Mouse (Mus musculus) liver, embryonic 14.5 days (tissue): ENCODE measurements around the gene Cd52. TPM values are rescaled to one million over a fixed set of nuclear protein-coding genes. Genes with fewer than 3 reads are reported as not detected.

Source experiments
- ATAC-seq: fragments of 200-750 bp; cut with Nextera tagmentation; 2 replicates; pipeline ENCODE4 v1.8.0; 2017; ENCODE audit warnings: moderate number of reproducible peaks, mild to moderate bottlenecking, moderate library complexity; ENCODE audit not compliant: insufficient read depth
- DNase-seq, 3 experiments: peaks; one replicate each; pipeline ENCODE4 v3.0.0-alpha.2; 2012 to 2013; ENCODE audit warnings: low read depth in 3 of 3, low spot score in 3 of 3
- H3K27ac ChIP-seq: fragments of 300-500 bp; sonication (generic); 2 replicates; pipeline ENCODE4 v1.5.1; 2014; ENCODE audit warnings: moderate library complexity, mild to moderate bottlenecking, control low read depth, inconsistent platforms
- H3K27me3 ChIP-seq: fragments of 300-500 bp; sonication (generic); 2 replicates; pipeline ENCODE4 v1.6.1; 2014; ENCODE audit warnings: mild to moderate bottlenecking, low read length, moderate library complexity; ENCODE audit not compliant: control insufficient read depth, insufficient read depth
- H3K36me3 ChIP-seq: fragments of 300-500 bp; sonication (generic); replicated peaks from 2 replicates; pipeline ENCODE4 v1.6.1; 2014; ENCODE audit warnings: low read depth; ENCODE audit not compliant: control insufficient read depth, insufficient read depth
- H3K4me1 ChIP-seq, 2 experiments: fragments of 200-500 bp in 1 of 2; fragments of 300-500 bp in 1 of 2; sonication (generic) in 1 of 2; replicated peaks; 2 replicates each; pipeline ENCODE4 v1.6.1; 2012 to 2014; ENCODE audit warnings: antibody characterized with exemption in 1 of 2, inconsistent platforms in 1 of 2, low read length in 1 of 2; ENCODE audit not compliant: control insufficient read depth in 2 of 2, insufficient read depth in 2 of 2
- H3K4me2 ChIP-seq: fragments of 300-500 bp; sonication (generic); 2 replicates; pipeline ENCODE4 v1.6.1; 2014; ENCODE audit warnings: low read depth, mild to moderate bottlenecking, control low read depth, moderate library complexity
- H3K4me3 ChIP-seq, 2 experiments: fragments of 200-500 bp in 1 of 2; fragments of 300-500 bp in 1 of 2; sonication (generic) in 1 of 2; 2 replicates each; pipeline ENCODE4 v1.5.1; 2012 to 2014; ENCODE audit warnings: low read depth in 2 of 2, low read length in 2 of 2, mild to moderate bottlenecking in 2 of 2, control low read depth in 1 of 2, inconsistent platforms in 1 of 2, moderate library complexity in 1 of 2; ENCODE audit not compliant: insufficient read depth in 1 of 2
- H3K9ac ChIP-seq: fragments of 300-500 bp; sonication (generic); replicated peaks from 2 replicates; pipeline ENCODE4 v1.6.1; 2014; ENCODE audit warnings: mild to moderate bottlenecking, control low read depth, moderate library complexity
- H3K9me3 ChIP-seq: fragments of 300-500 bp; sonication (generic); 2 replicates; pipeline ENCODE4 v1.6.1; 2016; ENCODE audit warnings: low read length, mixed read lengths; ENCODE audit not compliant: control insufficient read depth
- CTCF ChIP-seq: IDR thresholded peaks from 2 replicates; pipeline ENCODE4 v1.5.1; 2016; ENCODE audit warnings: antibody characterized with exemption, low read depth, control low read depth
- EP300 ChIP-seq: IDR thresholded peaks from 2 replicates; pipeline ENCODE4 v1.6.1; 2016; ENCODE audit warnings: antibody characterized with exemption, low read depth
- WGBS: fragments of 180-500 bp; shearing (Covaris S2); extraction: QIAGEN DNeasy Blood & Tissue Kit; methylation state at CpG from one replicate; pipeline ENCODE4 v1.1.7; 2014; ENCODE audit not compliant: insufficient replicate concordance; 5-methylcytosine and 5-hydroxymethylcytosine counted together
- polyA plus RNA-seq, 2 experiments: library from polyadenylated mRNA; depleted of rRNA in 1 of 2; stranded (reverse) in 1 of 2; unstranded in 1 of 2; fragments of >200 nt; fragmentation: Nextera tagmentation in 1 of 2; extraction: Ambion mirVana in 1 of 2; gene quantifications; 2 replicates each; pipeline versions ENCODE4 v1.2.1 to v1.2.3; 2012 to 2014

Cd52 gene
- polyA plus RNA-seq, 2 experiments = 17.1 to 36.7 TPM

DNA sequence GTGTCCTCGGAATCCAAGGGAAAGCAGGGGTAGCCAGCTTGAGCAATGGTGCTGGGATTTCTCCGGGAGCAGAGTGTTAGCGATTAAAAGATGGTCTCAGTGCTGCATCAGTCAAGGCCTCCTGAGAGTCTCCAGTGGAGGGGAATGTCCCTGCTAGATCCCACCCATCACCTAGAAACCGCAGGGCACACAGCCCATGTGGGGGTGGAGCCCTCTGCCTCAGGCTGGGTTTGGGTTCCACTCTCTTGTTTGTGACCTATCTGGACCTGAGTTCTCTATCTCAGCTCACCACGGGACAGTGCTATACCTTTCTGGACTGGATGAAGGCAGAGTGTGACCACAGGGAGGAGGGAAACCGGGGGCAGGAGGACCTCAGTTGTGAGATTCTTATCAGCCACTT is 36.0 kb downstream of the Cd52 start:
- Histone ChIP-seq H3K9ac (no peak overlapping the region), H3K36me3 (no peaks in the 10 kb centered on the region), H3K4me2 (no peak overlapping the region), H3K27ac (no peak overlapping the region), H3K9me3 (no peaks in the 10 kb centered on the region), H3K4me1 (peaks cover 0 to 9% of the 10 kb centered on the region in 2 experiments; a peak in 3 of 4 replicates), H3K4me3 (no peak overlapping the region), H3K27me3 (no peaks in the 10 kb centered on the region)
- no peak for DNase-seq
- TF ChIP-seq EP300 (no peak), CTCF (no peak)
- 50% methylated on average over 6 of the region's 6 CpGs for WGBS
- ATAC-seq = no peak

DNA sequence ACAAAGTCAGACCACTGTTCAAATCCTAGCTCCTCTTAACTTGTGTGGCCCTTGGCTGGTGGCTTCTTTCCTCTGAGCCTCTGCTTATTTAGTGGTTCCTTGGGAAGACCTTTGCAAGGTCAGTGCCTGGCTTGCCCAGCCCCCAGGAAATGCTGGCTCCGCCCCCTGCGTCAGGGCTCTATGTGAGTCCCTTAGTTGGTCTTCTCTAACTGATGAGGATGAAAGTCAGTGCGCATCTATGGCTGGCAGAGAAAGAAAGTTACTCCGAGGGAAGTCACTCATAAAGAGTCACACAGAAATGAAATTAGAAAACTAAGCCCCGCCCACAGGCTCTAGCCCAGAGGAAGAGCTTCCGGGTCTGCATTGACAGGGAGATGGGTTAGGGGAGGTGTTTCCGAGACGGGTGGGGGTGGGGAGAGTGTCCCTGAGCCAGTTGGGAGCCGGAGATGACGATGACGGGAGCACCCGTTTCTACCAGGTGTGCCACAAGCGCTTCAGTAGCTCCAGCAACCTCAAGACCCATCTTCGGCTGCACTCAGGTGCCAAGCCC is 36.6 kb downstream of the Cd52 start:
- H3K9me3 ChIP-seq = no peaks in the 10 kb centered on the region
- peak overlapping the region; percentile 41 for H3K4me2 ChIP-seq
- H3K4me3 ChIP-seq = no peak overlapping the region
- TF ChIP-seq EP300 (no peak), CTCF (no peak)
- H3K36me3 ChIP-seq = no peaks in the 10 kb centered on the region
- H3K9ac ChIP-seq = no peak overlapping the region
- 15% methylated on average over 14 of the region's 14 CpGs for WGBS
- no peak for ATAC-seq
- no peaks in the 10 kb centered on the region for H3K27me3 ChIP-seq
- H3K4me1 ChIP-seq = peaks cover 0 to 9% of the 10 kb centered on the region in 2 experiments; a peak in 3 of 4 replicates
- no peak overlapping the region for H3K27ac ChIP-seq
- DNase-seq = no peak

- H3K4me3 ChIP-seq = no peak within 1 kb of the TSS
- H3K4me2 ChIP-seq = no peak within 1 kb of the TSS
- no peaks in the 10 kb centered on the region for H3K36me3 ChIP-seq
- 48% methylated on average over 3 of the region's 3 CpGs for WGBS
- no peaks in the 10 kb centered on the region for H3K27me3 ChIP-seq
- DNase-seq = no peak
- H3K27ac ChIP-seq = no peak within 1 kb of the TSS
- no peaks in the 10 kb centered on the region; a peak in 1 of 4 replicates for H3K4me1 ChIP-seq
- TF ChIP-seq CTCF (no peak), EP300 (no peak)
- H3K9me3 ChIP-seq = no peaks in the 10 kb centered on the region
- no peak within 1 kb of the TSS for H3K9ac ChIP-seq
- ATAC-seq = no peak
Measured at GRCm38 (mm10) chr4:134053538-134053937, 41.3 kb downstream of the Cd52 start, which contains the start of gene Zfp683. Gene Zfp683 (plus strand): TSS chr4:134053838.

GRCm38 (mm10) chr4:134052560-134052959 is 42.3 kb downstream of the Cd52 start:
- H3K9me3 ChIP-seq = no peaks in the 10 kb centered on the region
- H3K27ac ChIP-seq = no peak overlapping the region
- no peaks in the 10 kb centered on the region for H3K36me3 ChIP-seq
- H3K9ac ChIP-seq = no peak overlapping the region
- TF ChIP-seq EP300 (no peak), CTCF (no peak)
- WGBS = 12% methylated on average over 8 of the region's 8 CpGs
- no peak for ATAC-seq
- H3K4me3 ChIP-seq = no peak overlapping the region
- no peaks in the 10 kb centered on the region; a peak in 1 of 4 replicates for H3K4me1 ChIP-seq
- DNase-seq = no peak
- H3K4me2 ChIP-seq = no peak overlapping the region
- no peaks in the 10 kb centered on the region for H3K27me3 ChIP-seq

- Histone ChIP-seq H3K9ac (no peak overlapping the region), H3K27ac (no peak overlapping the region), H3K36me3 (no peaks in the 10 kb centered on the region), H3K4me3 (no peak overlapping the region), H3K9me3 (no peaks in the 10 kb centered on the region), H3K4me1 (no peaks in the 10 kb centered on the region; a peak in 1 of 4 replicates), H3K4me2 (no peak overlapping the region), H3K27me3 (no peaks in the 10 kb centered on the region)
- ATAC-seq (no peak), DNase-seq (no peak)
- no peak for TF ChIP-seq EP300
- TF ChIP-seq CTCF = no peak
- 53% methylated on average over 5 of the region's 5 CpGs for WGBS
Measured at GRCm38 (mm10) chr4:134051912-134052311, 43.0 kb downstream of the Cd52 start.
